Mouse (Mus musculus) liver, adult (tissue): ENCODE measurements around the gene Txnrd2.

Experiments
- GATA4 ChIP-seq: IDR thresholded peaks from 2 replicates; pipeline ENCODE4 v1.6.1; 2014; ENCODE audit warnings: mild to moderate bottlenecking, low read length; ENCODE audit not compliant: insufficient replicate concordance

The Txnrd2 gene

GRCm38 (mm10) chr16:18506524-18507199 lies 80.5 kb downstream of the Txnrd2 start:
- TF ChIP-seq GATA4, result no peak

GRCm38 (mm10) chr16:18507200-18507549 lies 81.0 kb downstream of the Txnrd2 start:
- TF ChIP-seq GATA4, result no peak

GRCm38 (mm10) chr16:18511741-18512140 lies 85.6 kb downstream of the Txnrd2 start:
- no peak for TF ChIP-seq GATA4

GRCm38 (mm10) chr16:18513508-18513907 lies 87.3 kb downstream of the Txnrd2 start:
- TF ChIP-seq GATA4, result no peak

- no peak for TF ChIP-seq GATA4
These were observed 91.9 kb downstream of the Txnrd2 start for GRCm38 (mm10) chr16:18518091-18518490.

GRCm38 (mm10) chr16:18523563-18524245 lies 97.5 kb downstream of the Txnrd2 start:
- TF ChIP-seq GATA4, result no peak

DNA sequence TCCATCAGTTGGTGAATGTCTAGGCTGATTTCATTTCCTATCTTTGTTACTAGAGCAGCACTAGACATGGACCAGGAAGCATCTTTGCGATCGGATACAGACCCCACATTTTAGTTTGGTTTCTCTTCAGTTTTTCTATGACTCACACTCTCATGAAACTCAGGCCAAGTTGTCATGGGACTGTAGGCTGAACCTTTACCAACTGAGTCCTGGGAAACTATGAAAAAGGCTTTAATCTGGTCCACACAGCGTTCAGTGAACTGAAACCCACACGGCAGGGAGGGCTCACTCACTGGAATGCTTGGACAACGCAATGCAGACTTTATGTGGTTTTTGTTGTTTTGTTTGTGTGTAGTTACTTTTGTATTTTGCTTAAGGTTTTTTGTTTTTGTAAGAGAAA lies 102.5 kb downstream of the Txnrd2 start:
- no peak for TF ChIP-seq GATA4
